Mouse (Mus musculus) C2C12 (cell line): ENCODE data around the gene Yjefn3. TPM values are rescaled to one million over a fixed set of nuclear protein-coding genes. Genes with fewer than 3 reads are reported as not detected.

Source experiments
- H3K27me3 ChIP-seq: one replicate; pipeline ENCODE4 v1.6.1; 2011; ENCODE audit not compliant: control insufficient read depth, insufficient read depth, insufficient read length
- H3K36me3 ChIP-seq: one replicate; pipeline ENCODE4 v1.6.1; 2011; ENCODE audit not compliant: control insufficient read depth, insufficient read depth
- H3K4me3 ChIP-seq: one replicate; pipeline ENCODE4 v1.5.1; 2011; ENCODE audit warnings: mild to moderate bottlenecking, control low read depth; ENCODE audit not compliant: poor library complexity, insufficient read depth, severe bottlenecking
- H3K79me2 ChIP-seq: one replicate; pipeline ENCODE4 v1.6.1; 2011; ENCODE audit not compliant: control insufficient read depth, insufficient read depth
- H3K79me3 ChIP-seq: one replicate; pipeline ENCODE4 v1.6.1; 2011; ENCODE audit warnings: low read depth, control low read depth
- H3ac ChIP-seq: one replicate; pipeline ENCODE3; 2011; ENCODE audit warnings: low read depth; ENCODE audit not compliant: control insufficient read depth, insufficient read length
- CEBPB ChIP-seq: IDR thresholded peaks from one replicate; pipeline ENCODE4 v1.6.1; 2011; ENCODE audit warnings: low read depth, mild to moderate bottlenecking, control low read depth, moderate library complexity
- CTCF ChIP-seq: IDR thresholded peaks from one replicate; pipeline ENCODE4 v1.5.1; 2011; ENCODE audit not compliant: control insufficient read depth, insufficient read depth, insufficient read length
- FOSL1 ChIP-seq: IDR thresholded peaks from one replicate; pipeline ENCODE4 v1.8.0; 2011; ENCODE audit warnings: mild to moderate bottlenecking, low read length; ENCODE audit not compliant: poor library complexity, insufficient read depth, severe bottlenecking
- MAX ChIP-seq: IDR thresholded peaks from one replicate; pipeline ENCODE4 v1.6.1; 2011; ENCODE audit warnings: mild to moderate bottlenecking, control low read depth
- MYOD1 ChIP-seq: IDR thresholded peaks from one replicate; pipeline ENCODE4 v1.6.1; 2011; ENCODE audit warnings: low read depth; ENCODE audit not compliant: control insufficient read depth, insufficient read length
- MYOG ChIP-seq: IDR thresholded peaks from one replicate; pipeline ENCODE4 v1.6.1; 2011; ENCODE audit not compliant: control insufficient read depth, insufficient read length; ENCODE audit errors: extremely low read depth
- USF1 ChIP-seq: IDR thresholded peaks from one replicate; pipeline ENCODE4 v1.6.1; 2011; ENCODE audit warnings: low read depth, mild to moderate bottlenecking, control low read depth, moderate library complexity
- polyA plus RNA-seq: library from polyadenylated mRNA; unstranded; fragments of >200 nt; fragmentation: generic; extraction: Trizol; gene quantifications from one replicate; pipeline ENCODE4 v1.2.1, GENCODE M21; 2012; ENCODE audit warnings: missing spikeins

Yjefn3 gene
- polyA plus RNA-seq, 1 experiment = 2.6 TPM

- peaks cover 17% of the 10 kb centered on the region for H3K36me3 ChIP-seq
- peak; percentile 59 for TF ChIP-seq MYOD1
- no peak for TF ChIP-seq FOSL1
- no peak for TF ChIP-seq MAX
- TF ChIP-seq CEBPB = no peak
- H3K79me3 ChIP-seq = peaks cover 63% of the 10 kb centered on the region
- no peak overlapping the region for H3K4me3 ChIP-seq
- no peaks in the 10 kb centered on the region for H3K27me3 ChIP-seq
- H3K79me2 ChIP-seq = peaks cover 99% of the 10 kb centered on the region
- H3ac ChIP-seq = no peak overlapping the region
Observed at GRCm38 (mm10) chr8:69938245-69938982, 35.9 kb upstream of the Yjefn3 start.

- H3K36me3 ChIP-seq = peaks cover 20% of the 10 kb centered on the region
Observed at GRCm38 (mm10) chr8:69937466-69937865, 35.0 kb upstream of the Yjefn3 start.

GRCm38 (mm10) chr8:69936050-69936794 lies 33.7 kb upstream of the Yjefn3 start:
- TF ChIP-seq USF1 (peak; percentile 72), MYOD1 (no peak)
- Histone ChIP-seq H3K79me2 (peaks cover 97% of the 10 kb centered on the region), H3K4me3 (no peak overlapping the region), H3K27me3 (no peaks in the 10 kb centered on the region), H3K36me3 (peaks cover 26% of the 10 kb centered on the region), H3ac (no peak overlapping the region), H3K79me3 (peaks cover 59% of the 10 kb centered on the region)

More at GRCm38 (mm10) chr8:69937466-69937865, 35.0 kb upstream of the Yjefn3 start:
- H3K27me3 ChIP-seq = no peaks in the 10 kb centered on the region
- H3K4me3 ChIP-seq = no peak overlapping the region
- no peak for TF ChIP-seq MYOD1
- no peak for TF ChIP-seq CEBPB
- no peak for TF ChIP-seq CTCF
- TF ChIP-seq USF1 = no peak
- TF ChIP-seq MAX = no peak
- TF ChIP-seq FOSL1 = no peak
- no peak for TF ChIP-seq MYOG
- peaks cover 99% of the 10 kb centered on the region for H3K79me2 ChIP-seq
- H3ac ChIP-seq = no peak overlapping the region
- peaks cover 60% of the 10 kb centered on the region for H3K79me3 ChIP-seq

- H3K36me3 ChIP-seq = peaks cover 26% of the 10 kb centered on the region
- H3K4me3 ChIP-seq = no peak overlapping the region
- H3K79me2 ChIP-seq = peaks cover 97% of the 10 kb centered on the region
- TF ChIP-seq MYOD1 = no peak
- no peak for TF ChIP-seq MAX
- no peak for TF ChIP-seq CEBPB
- peaks cover 62% of the 10 kb centered on the region for H3K79me3 ChIP-seq
- H3ac ChIP-seq = no peak overlapping the region
- no peaks in the 10 kb centered on the region for H3K27me3 ChIP-seq
Observed at GRCm38 (mm10) chr8:69935431-69935830, 32.9 kb upstream of the Yjefn3 start.

GRCm38 (mm10) chr8:69934582-69934981 lies 32.1 kb upstream of the Yjefn3 start:
- Histone ChIP-seq H3K79me3 (peaks cover 57% of the 10 kb centered on the region), H3K79me2 (peaks cover 97% of the 10 kb centered on the region), H3K27me3 (no peaks in the 10 kb centered on the region), H3K4me3 (no peak overlapping the region), H3ac (no peak overlapping the region), H3K36me3 (peaks cover 26% of the 10 kb centered on the region)
- no peak for TF ChIP-seq FOSL1
- no peak for TF ChIP-seq MYOD1
- no peak for TF ChIP-seq MYOG
- TF ChIP-seq MAX = no peak
- no peak for TF ChIP-seq USF1
- no peak for TF ChIP-seq CEBPB
- no peak for TF ChIP-seq CTCF

- peaks cover 58% of the 10 kb centered on the region for H3K79me3 ChIP-seq
- TF ChIP-seq USF1 (no peak), CTCF (no peak), MYOG (no peak), MYOD1 (no peak), CEBPB (no peak), FOSL1 (no peak), MAX (no peak)
- H3K4me3 ChIP-seq = no peak overlapping the region
- no peak overlapping the region for H3ac ChIP-seq
- peaks cover 26% of the 10 kb centered on the region for H3K36me3 ChIP-seq
- no peaks in the 10 kb centered on the region for H3K27me3 ChIP-seq
- H3K79me2 ChIP-seq = peaks cover 98% of the 10 kb centered on the region
Observed at GRCm38 (mm10) chr8:69933811-69934210, 31.3 kb upstream of the Yjefn3 start.
